Mouse (Mus musculus) brain, embryonic 14.5 days (tissue): ENCODE measurements around the gene Clec16a. TPM values are rescaled to one million over a fixed set of nuclear protein-coding genes. Genes with fewer than 3 reads are reported as not detected.

Source experiments
- DNase-seq: peaks from one replicate; pipeline ENCODE4 v3.0.0-alpha.2; 2011; ENCODE audit warnings: low read depth
- CTCF ChIP-seq: fragments of 200-500 bp; IDR thresholded peaks from 2 replicates; pipeline ENCODE4 v1.5.1; 2012; ENCODE audit warnings: inconsistent platforms, mild to moderate bottlenecking, moderate library complexity, borderline replicate concordance; ENCODE audit not compliant: insufficient read depth, insufficient read length; ENCODE audit errors: extremely low read depth
- POLR2A ChIP-seq: fragments of 200-500 bp; IDR thresholded peaks from 2 replicates; pipeline ENCODE4 v1.6.1; 2012; ENCODE audit warnings: mild to moderate bottlenecking, inconsistent platforms, borderline replicate concordance; ENCODE audit not compliant: poor library complexity, insufficient read depth, insufficient read length, severe bottlenecking; ENCODE audit errors: extremely low read depth
- polyA plus RNA-seq: library from polyadenylated mRNA; depleted of rRNA; stranded (reverse); fragments of >200 nt; gene quantifications from 2 replicates; pipeline ENCODE4 v1.2.3, GENCODE M21; 2012; rRNA removed

The Clec16a gene
- polyA plus RNA-seq, 1 experiment: 39.3 TPM

DNA sequence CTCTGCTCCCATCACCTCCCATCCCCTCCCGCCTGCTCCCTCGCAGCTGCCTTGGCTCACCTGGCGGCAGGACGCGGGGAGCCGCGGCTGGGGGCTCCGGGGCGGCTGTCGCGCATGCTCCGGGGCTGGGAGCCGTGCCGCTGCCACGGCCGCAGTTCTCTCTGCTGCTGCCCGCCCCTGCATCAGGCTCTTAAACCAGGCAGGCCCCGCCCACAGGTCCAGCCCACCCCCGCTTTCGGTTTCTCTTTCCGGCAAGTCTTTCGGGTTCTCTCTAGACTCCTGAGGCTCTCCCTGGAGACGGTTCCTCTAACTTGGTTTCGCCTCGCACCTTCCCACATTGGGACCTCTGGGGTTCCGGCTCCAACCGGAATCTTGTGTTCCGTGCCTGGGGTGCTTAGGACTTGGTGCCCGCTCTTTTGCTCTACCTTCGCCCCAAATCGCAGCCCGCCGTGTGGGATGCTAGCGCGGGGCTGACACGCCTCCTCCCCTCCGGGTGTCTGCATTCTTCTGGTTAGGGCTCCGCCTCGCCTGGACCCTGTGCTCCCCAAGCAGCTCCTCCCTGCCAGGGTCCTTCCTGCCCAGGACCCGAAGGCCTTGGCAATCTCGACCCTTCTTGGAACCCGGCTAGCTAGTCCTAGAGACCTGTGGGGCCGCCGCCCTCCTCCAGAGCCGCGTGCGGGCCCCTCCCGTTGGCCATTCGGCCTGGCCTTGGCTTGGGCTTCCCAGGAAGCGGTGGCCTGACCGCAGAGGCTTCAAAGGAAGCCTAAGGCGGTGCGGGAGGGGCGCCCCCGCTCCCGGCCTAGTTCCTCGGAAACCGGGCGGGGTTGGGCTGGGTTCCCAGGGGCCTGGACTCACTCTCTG is 240.5 kb downstream of the Clec16a start, which contains the start of gene Socs1:
TSS of gene Socs1 (minus strand) at position 166 of the 861 bp plus-strand sequence.
- peak; percentile 77 for TF ChIP-seq POLR2A
- TF ChIP-seq CTCF: no peak

DNA sequence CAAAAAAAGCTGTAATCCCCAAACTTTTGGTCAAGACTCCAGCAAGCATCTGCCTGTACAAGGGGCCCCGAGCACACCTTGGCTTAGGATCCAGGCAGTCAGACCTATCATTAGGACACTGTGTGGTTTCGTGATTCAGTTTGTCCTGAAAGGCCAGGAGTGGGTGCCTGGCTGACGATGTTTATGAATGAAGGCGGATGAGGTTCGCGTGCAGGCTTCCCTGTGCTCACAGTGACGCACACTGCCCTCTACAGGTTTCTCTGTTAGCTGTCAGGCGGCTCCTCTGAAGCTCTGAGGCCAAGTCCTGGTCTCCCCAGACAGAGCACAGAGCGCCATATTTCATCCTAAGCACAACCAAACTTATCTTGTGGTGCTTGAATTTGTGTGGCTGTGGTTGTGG is 241.1 kb downstream of the Clec16a start:
- TF ChIP-seq CTCF (peak; percentile 92), POLR2A (no peak)
- DNase-seq: peak; percentile 95

More for the DNA sequence above, 240.5 kb downstream of the Clec16a start, which contains the start of gene Socs1:
- DNase-seq: peak; percentile 96

DNA sequence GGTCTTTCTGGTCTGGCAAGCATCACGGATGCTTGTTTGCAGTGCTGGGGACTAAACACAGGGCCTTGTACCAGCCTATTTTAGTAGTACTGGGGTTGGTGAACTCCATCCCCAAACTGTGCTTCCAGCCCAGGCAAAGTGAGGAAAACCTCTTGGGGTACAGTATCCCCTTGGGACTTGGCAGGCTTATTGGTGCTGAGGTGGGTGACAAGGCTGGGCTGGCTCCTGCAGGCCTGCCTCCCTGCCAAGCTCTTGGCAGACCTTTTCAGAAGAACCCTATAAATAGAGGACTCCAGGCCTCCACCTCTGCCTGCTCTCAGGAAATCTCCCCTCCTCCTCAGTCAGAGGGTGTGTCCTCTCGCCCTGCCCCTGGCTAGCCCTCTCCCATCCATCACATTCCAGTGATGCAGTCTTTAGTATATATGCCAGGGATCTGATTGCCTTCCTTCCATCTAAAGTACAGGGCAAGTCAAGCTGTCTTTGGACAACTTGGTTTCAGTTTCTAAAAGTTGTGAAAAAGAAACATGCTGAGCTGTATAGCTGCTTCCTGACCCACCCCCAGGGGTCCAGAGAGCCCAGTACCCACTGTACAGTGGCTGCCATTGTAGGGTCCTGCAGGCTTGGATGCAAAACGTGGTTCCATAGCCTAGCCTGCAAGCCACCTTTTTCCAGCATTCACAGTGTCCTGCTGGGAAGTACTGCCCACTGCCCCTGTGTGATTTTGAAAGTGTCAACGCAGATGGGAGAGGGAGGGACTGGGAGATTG is 241.8 kb downstream of the Clec16a start:
- no peak for DNase-seq
- TF ChIP-seq CTCF (no peak), POLR2A (no peak)

DNA sequence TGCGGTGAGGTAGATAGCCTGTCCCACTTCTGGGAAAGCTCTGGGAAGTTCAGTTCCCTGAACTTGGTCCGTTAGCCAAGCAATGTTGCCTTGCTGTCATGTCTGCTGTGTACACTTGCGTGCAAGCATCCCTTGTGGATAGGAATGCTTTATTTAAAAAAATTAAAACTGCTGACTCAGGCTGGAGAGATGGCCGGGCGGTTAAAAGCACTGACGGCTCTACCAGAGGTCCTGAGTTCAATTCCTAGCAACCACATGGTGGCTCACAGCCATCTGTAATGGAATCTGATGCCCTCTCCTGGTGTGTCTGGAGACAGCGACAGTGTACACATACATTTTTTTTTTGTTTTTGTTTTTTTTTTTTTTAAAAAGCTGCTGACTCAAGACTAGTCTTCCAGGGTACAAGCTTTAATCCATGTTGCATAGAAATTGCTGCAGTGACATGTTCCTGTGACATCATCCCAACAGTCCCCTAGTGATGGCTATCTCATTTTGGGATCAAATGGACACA is 242.5 kb downstream of the Clec16a start:
- TF ChIP-seq POLR2A: no peak
- TF ChIP-seq CTCF: no peak
- DNase-seq: no peak

DNA sequence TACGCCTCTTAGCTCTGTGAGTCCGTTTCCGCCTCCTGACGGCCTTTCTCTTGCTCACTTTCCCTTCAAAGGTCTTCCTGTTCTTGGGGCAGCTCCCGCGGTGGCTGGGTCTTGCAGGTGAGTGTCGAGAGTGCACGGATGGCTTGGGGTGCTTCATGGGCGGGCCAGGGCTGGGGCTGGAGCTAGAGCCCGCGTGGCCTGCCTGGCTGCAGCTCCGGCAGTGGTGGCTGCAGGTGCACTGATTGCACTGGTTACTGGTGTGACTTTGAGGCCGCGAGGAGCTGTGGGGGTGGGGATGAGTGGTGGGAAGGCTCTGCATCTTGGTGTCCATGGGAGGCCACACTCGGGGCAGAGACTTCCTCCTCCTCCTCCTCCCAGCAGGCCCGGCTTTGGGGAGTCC is 243.1 kb downstream of the Clec16a start, which contains the start of gene Tnp2:
TSS of gene Tnp2 (minus strand) at position 390 of the 400 bp plus-strand sequence.
- TF ChIP-seq POLR2A: no peak
- no peak for TF ChIP-seq CTCF
- DNase-seq: no peak

DNA sequence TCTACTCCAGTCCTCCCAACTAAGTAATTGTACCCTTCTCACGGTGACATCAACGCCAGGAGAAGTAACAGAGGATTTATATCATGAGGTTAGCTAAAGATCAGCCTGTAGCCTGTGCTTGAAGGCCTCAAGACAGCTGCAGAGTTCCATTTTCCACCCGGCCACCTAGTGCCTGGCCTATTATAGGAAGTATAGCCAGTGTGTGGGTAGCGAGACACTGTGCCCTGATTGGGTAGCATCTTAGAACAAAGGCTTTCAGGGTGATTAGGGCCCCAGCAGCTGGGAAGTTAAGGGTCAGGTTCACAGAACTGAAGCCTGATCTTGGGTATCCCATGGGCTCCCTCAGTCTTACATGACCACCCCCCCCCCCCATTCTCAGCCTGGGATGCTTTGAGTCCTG is 243.7 kb downstream of the Clec16a start:
- no peak for DNase-seq
- no peak for TF ChIP-seq CTCF
- TF ChIP-seq POLR2A: no peak

- DNase-seq: no peak
- TF ChIP-seq POLR2A (no peak), CTCF (no peak)
Measured at GRCm38 (mm10) chr16:10790702-10791101, 245.6 kb downstream of the Clec16a start, which contains the start of gene Prm3. Gene Prm3, minus strand, starts transcription at chr16:10790914.

Other genes with a start within 250 kb of the Clec16a start
- 6.8 and 9.9 TPM in 2 replicates for gene Emp2, start 231.4 kb upstream of the Clec16a start, polyA plus RNA-seq
- 3.8 and 6.5 TPM in 2 replicates for gene Tekt5, start 149.8 kb upstream of the Clec16a start, polyA plus RNA-seq
- gene Nubp1, start 133.4 kb upstream of the Clec16a start, polyA plus RNA-seq: 43.1 and 50.7 TPM in 2 replicates
- 49.6 and 55.0 TPM in 2 replicates for gene Tvp23a, start 98.0 kb upstream of the Clec16a start, polyA plus RNA-seq
- 0.03 and 0.04 TPM in 2 replicates for gene Ciita, start 65.3 kb upstream of the Clec16a start, polyA plus RNA-seq
- 36.2 and 50.3 TPM in 2 replicates for gene Dexi, start 2.3 kb upstream of the Clec16a start, polyA plus RNA-seq
- 1.9 and 2.2 TPM in 2 replicates for gene Socs1, start 240.2 kb downstream of the Clec16a start, polyA plus RNA-seq
- not detected in 2 replicates for gene Tnp2, start 243.3 kb downstream of the Clec16a start, polyA plus RNA-seq
- gene Prm3, start 245.6 kb downstream of the Clec16a start, polyA plus RNA-seq: not detected in 2 replicates